Mouse (Mus musculus): ENCODE measurements around the gene Hs3st3b1. TPM values are rescaled to one million over a fixed set of nuclear protein-coding genes. Genes with fewer than 3 reads are reported as not detected.

Gene Hs3st3b1
- polyA plus RNA-seq, 1 experiment from 2014 or later: 5.3 TPM

GRCm38 (mm10) chr11:63906552-63907353 lies 15.3 kb downstream of the Hs3st3b1 start:
- Histone ChIP-seq H3K36me3 (ENCODE audit: control insufficient read depth, insufficient read depth, low read length) (no peaks in the 10 kb centered on the region), H3K4me1 (replicated peaks; ENCODE audit: control insufficient read depth, insufficient read depth, low read length) (no peaks in the 10 kb centered on the region), H3K9ac (ENCODE audit: low read length) (no peak overlapping the region), H3K27ac (ENCODE audit: low read depth) (no peak overlapping the region), H3K4me2 (ENCODE audit: low read length) (no peak overlapping the region), H3K9me3 (ENCODE audit: control insufficient read depth, low read length) (no peaks in the 10 kb centered on the region), H3K27me3 (replicated peaks; ENCODE audit: control insufficient read depth, insufficient read depth, low read length) (no peaks in the 10 kb centered on the region), H3K4me3 (ENCODE audit: low read depth, low read length) (no peak overlapping the region)
- DNase-seq (ENCODE audit: low spot score): no peak
- no peak for ATAC-seq (replicated peaks; ENCODE audit: low FRiP score, low TSS enrichment, low read depth)
- 72% methylated on average over 9 of the region's 9 CpGs for WGBS

GRCm38 (mm10) chr11:63904787-63905186 lies 17.3 kb downstream of the Hs3st3b1 start:
- 32% methylated on average over 4 of the region's 4 CpGs for WGBS
- Histone ChIP-seq H3K4me3 (ENCODE audit: low read depth, low read length) (no peak overlapping the region), H3K4me1 (replicated peaks; ENCODE audit: control insufficient read depth, insufficient read depth, low read length) (no peaks in the 10 kb centered on the region), H3K27me3 (replicated peaks; ENCODE audit: control insufficient read depth, insufficient read depth, low read length) (no peaks in the 10 kb centered on the region), H3K4me2 (ENCODE audit: low read length) (no peak overlapping the region), H3K27ac (ENCODE audit: low read depth) (no peak overlapping the region), H3K9me3 (ENCODE audit: control insufficient read depth, low read length) (no peaks in the 10 kb centered on the region), H3K9ac (ENCODE audit: low read length) (no peak overlapping the region), H3K36me3 (ENCODE audit: control insufficient read depth, insufficient read depth, low read length) (no peaks in the 10 kb centered on the region)
- ATAC-seq (replicated peaks; ENCODE audit: low FRiP score, low TSS enrichment, low read depth): no peak
- no peak for DNase-seq (ENCODE audit: low spot score)

- no peak for DNase-seq (ENCODE audit: low spot score)
- no peak for ATAC-seq (replicated peaks; ENCODE audit: low FRiP score, low TSS enrichment, low read depth)
- Histone ChIP-seq H3K9ac (ENCODE audit: low read length) (no peak overlapping the region), H3K27me3 (replicated peaks; ENCODE audit: control insufficient read depth, insufficient read depth, low read length) (no peaks in the 10 kb centered on the region), H3K4me2 (ENCODE audit: low read length) (no peak overlapping the region), H3K4me3 (ENCODE audit: low read depth, low read length) (no peak overlapping the region), H3K9me3 (ENCODE audit: control insufficient read depth, low read length) (no peaks in the 10 kb centered on the region), H3K4me1 (replicated peaks; ENCODE audit: control insufficient read depth, insufficient read depth, low read length) (no peaks in the 10 kb centered on the region), H3K36me3 (ENCODE audit: control insufficient read depth, insufficient read depth, low read length) (no peaks in the 10 kb centered on the region), H3K27ac (ENCODE audit: low read depth) (no peak overlapping the region)
- 51% methylated on average over 9 of the region's 9 CpGs for WGBS
Observed at GRCm38 (mm10) chr11:63898509-63899168, 23.5 kb downstream of the Hs3st3b1 start.

GRCm38 (mm10) chr11:63897856-63898508 lies 24.1 kb downstream of the Hs3st3b1 start:
- DNase-seq (ENCODE audit: low spot score) (no peak), ATAC-seq (replicated peaks; ENCODE audit: low FRiP score, low TSS enrichment, low read depth) (no peak)
- Histone ChIP-seq H3K4me3 (ENCODE audit: low read depth, low read length) (no peak overlapping the region), H3K4me1 (replicated peaks; ENCODE audit: control insufficient read depth, insufficient read depth, low read length) (no peaks in the 10 kb centered on the region), H3K27ac (ENCODE audit: low read depth) (no peak overlapping the region), H3K9ac (ENCODE audit: low read length) (no peak overlapping the region), H3K27me3 (replicated peaks; ENCODE audit: control insufficient read depth, insufficient read depth, low read length) (no peaks in the 10 kb centered on the region), H3K9me3 (ENCODE audit: control insufficient read depth, low read length) (no peaks in the 10 kb centered on the region), H3K4me2 (ENCODE audit: low read length) (no peak overlapping the region), H3K36me3 (ENCODE audit: control insufficient read depth, insufficient read depth, low read length) (no peaks in the 10 kb centered on the region)
- 65% methylated on average over 13 of the region's 13 CpGs for WGBS

GRCm38 (mm10) chr11:63897011-63897410 lies 25.1 kb downstream of the Hs3st3b1 start:
- H3K4me3 ChIP-seq (ENCODE audit: low read depth, low read length): no peak overlapping the region
- no peaks in the 10 kb centered on the region for H3K4me1 ChIP-seq (replicated peaks; ENCODE audit: control insufficient read depth, insufficient read depth, low read length)
- no peaks in the 10 kb centered on the region for H3K27me3 ChIP-seq (replicated peaks; ENCODE audit: control insufficient read depth, insufficient read depth, low read length)
- no peaks in the 10 kb centered on the region for H3K36me3 ChIP-seq (ENCODE audit: control insufficient read depth, insufficient read depth, low read length)
- no peak overlapping the region for H3K27ac ChIP-seq (ENCODE audit: low read depth)
- 88% methylated on average over 2 of the region's 2 CpGs for WGBS
- H3K9ac ChIP-seq (ENCODE audit: low read length): no peak overlapping the region
- DNase-seq (ENCODE audit: low spot score): no peak
- no peak for ATAC-seq (replicated peaks; ENCODE audit: low FRiP score, low TSS enrichment, low read depth)
- H3K4me2 ChIP-seq (ENCODE audit: low read length): no peak overlapping the region
- H3K9me3 ChIP-seq (ENCODE audit: control insufficient read depth, low read length): no peaks in the 10 kb centered on the region

- no peaks in the 10 kb centered on the region for H3K36me3 ChIP-seq (ENCODE audit: control insufficient read depth, insufficient read depth, low read length)
- no peaks in the 10 kb centered on the region for H3K27me3 ChIP-seq (replicated peaks; ENCODE audit: control insufficient read depth, insufficient read depth, low read length)
- ATAC-seq (replicated peaks; ENCODE audit: low FRiP score, low TSS enrichment, low read depth) (no peak), DNase-seq (ENCODE audit: low spot score) (no peak)
- no peaks in the 10 kb centered on the region for H3K9me3 ChIP-seq (ENCODE audit: control insufficient read depth, low read length)
- H3K9ac ChIP-seq (ENCODE audit: low read length): no peak overlapping the region
- no peaks in the 10 kb centered on the region for H3K4me1 ChIP-seq (replicated peaks; ENCODE audit: control insufficient read depth, insufficient read depth, low read length)
- H3K27ac ChIP-seq (ENCODE audit: low read depth): no peak overlapping the region
- H3K4me2 ChIP-seq (ENCODE audit: low read length): no peak overlapping the region
- WGBS: 72% methylated on average over 6 of the region's 6 CpGs
- H3K4me3 ChIP-seq (ENCODE audit: low read depth, low read length): no peak overlapping the region
Observed at GRCm38 (mm10) chr11:63894188-63894587, 27.9 kb downstream of the Hs3st3b1 start.

DNA sequence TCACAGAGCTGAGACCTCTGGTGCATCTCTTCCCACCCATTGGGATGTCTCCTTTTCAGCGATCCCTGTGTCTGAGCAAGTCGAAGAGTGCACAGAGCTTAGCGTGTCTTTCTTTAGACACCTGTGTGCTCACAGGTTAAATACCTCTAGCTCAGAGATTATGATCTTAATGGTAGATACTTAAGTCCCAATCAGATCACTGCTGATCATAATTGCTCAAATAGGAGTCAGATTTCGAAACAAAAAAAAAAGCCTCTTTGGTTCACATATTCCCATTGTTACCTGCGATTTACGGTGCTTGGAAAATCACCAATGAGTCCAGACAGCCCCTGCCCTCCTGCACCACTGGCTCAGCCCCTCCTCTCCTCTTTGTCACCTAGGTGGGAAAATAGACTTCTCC lies 28.5 kb downstream of the Hs3st3b1 start:
- Histone ChIP-seq H3K4me1 (replicated peaks; ENCODE audit: control insufficient read depth, insufficient read depth, low read length) (no peaks in the 10 kb centered on the region), H3K27me3 (replicated peaks; ENCODE audit: control insufficient read depth, insufficient read depth, low read length) (no peaks in the 10 kb centered on the region), H3K27ac (ENCODE audit: low read depth) (no peak overlapping the region), H3K9me3 (ENCODE audit: control insufficient read depth, low read length) (no peaks in the 10 kb centered on the region), H3K36me3 (ENCODE audit: control insufficient read depth, insufficient read depth, low read length) (no peaks in the 10 kb centered on the region; the same call in 1 of the 2 replicates), H3K9ac (ENCODE audit: low read length) (no peak overlapping the region), H3K4me3 (ENCODE audit: low read depth, low read length) (no peak overlapping the region), H3K4me2 (ENCODE audit: low read length) (no peak overlapping the region)
- ATAC-seq (replicated peaks; ENCODE audit: low FRiP score, low TSS enrichment, low read depth): no peak
- no peak for DNase-seq (ENCODE audit: low spot score)
- 87% methylated on average over 6 of the region's 6 CpGs for WGBS

- WGBS: 54% methylated on average over 7 of the region's 7 CpGs
- Histone ChIP-seq H3K4me2 (ENCODE audit: low read length) (no peak overlapping the region), H3K9me3 (ENCODE audit: control insufficient read depth, low read length) (no peaks in the 10 kb centered on the region), H3K9ac (ENCODE audit: low read length) (no peak overlapping the region), H3K4me1 (replicated peaks; ENCODE audit: control insufficient read depth, insufficient read depth, low read length) (no peaks in the 10 kb centered on the region), H3K36me3 (ENCODE audit: control insufficient read depth, insufficient read depth, low read length) (no peaks in the 10 kb centered on the region; the same call in 1 of the 2 replicates), H3K27ac (ENCODE audit: low read depth) (no peak overlapping the region), H3K4me3 (ENCODE audit: low read depth, low read length) (no peak overlapping the region), H3K27me3 (replicated peaks; ENCODE audit: control insufficient read depth, insufficient read depth, low read length) (no peaks in the 10 kb centered on the region)
- ATAC-seq (replicated peaks; ENCODE audit: low FRiP score, low TSS enrichment, low read depth) (no peak), DNase-seq (ENCODE audit: low spot score) (no peak)
Observed at GRCm38 (mm10) chr11:63891479-63892020, 30.5 kb downstream of the Hs3st3b1 start.

All from intestine, embryonic 14.5 days (tissue).